Mouse (Mus musculus): ENCODE measurements around the gene Trp53bp2. TPM values are rescaled to one million over a fixed set of nuclear protein-coding genes. Genes with fewer than 3 reads are reported as not detected.
A peak's percentile ranks its signal among the peaks of the same experiment; 100 is the strongest.

Gene Trp53bp2
- polyA plus RNA-seq, 1 experiment from 2014 or later: 27.2 TPM

DNA sequence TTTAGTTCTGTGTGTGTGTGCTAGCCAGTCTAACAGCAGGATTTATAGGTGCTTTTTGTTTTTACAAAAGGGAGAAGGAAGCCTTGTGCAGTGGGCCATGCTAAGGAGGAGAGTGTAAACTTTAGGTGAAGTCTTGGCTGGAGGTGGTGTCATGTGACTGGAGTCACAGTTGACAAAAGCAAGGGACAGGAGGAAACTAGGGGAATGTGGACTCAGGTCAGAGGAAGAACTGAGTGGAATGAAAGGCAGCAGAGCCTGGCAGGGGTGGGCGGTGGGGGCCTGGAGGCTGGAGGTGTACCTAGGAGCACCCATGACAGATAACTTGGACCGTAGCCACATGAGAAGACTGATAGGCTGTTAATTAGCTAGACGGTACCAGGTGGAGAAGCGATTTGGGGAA lies 56.3 kb downstream of the Trp53bp2 start:
- 0 out of 2 replicates have a peak, but pooled peaks have one; percentile 21 for ATAC-seq

GRCm38 (mm10) chr1:182465978-182466377 lies 57.0 kb downstream of the Trp53bp2 start:
- H3K9me3 ChIP-seq (ENCODE audit: control insufficient read depth, low read length): no peaks in the 10 kb centered on the region
- no peak overlapping the region for H3K4me3 ChIP-seq (replicated peaks; ENCODE audit: low read length)
- H3K27ac ChIP-seq (ENCODE audit: low read length): no peak overlapping the region
- peaks cover 13% of the 10 kb centered on the region for H3K4me1 ChIP-seq (replicated peaks; ENCODE audit: control insufficient read depth, insufficient read depth, low read length)
- 98% methylated on average over 4 of the region's 4 CpGs for WGBS
- peak; percentile 52 for ATAC-seq
- H3K36me3 ChIP-seq (ENCODE audit: control insufficient read depth, insufficient read depth): peaks cover 27% of the 10 kb centered on the region
- no peak overlapping the region for H3K9ac ChIP-seq (replicated peaks; ENCODE audit: low read depth, low read length)
- no peaks in the 10 kb centered on the region for H3K27me3 ChIP-seq (replicated peaks; ENCODE audit: control insufficient read depth, insufficient read depth, low read length)
- H3K4me2 ChIP-seq (ENCODE audit: low read length): no peak overlapping the region

More for the DNA sequence above, 56.3 kb downstream of the Trp53bp2 start:
- Histone ChIP-seq H3K27me3 (replicated peaks; ENCODE audit: control insufficient read depth, insufficient read depth, low read length) (no peaks in the 10 kb centered on the region), H3K9ac (replicated peaks; ENCODE audit: low read depth, low read length) (no peak overlapping the region), H3K4me3 (replicated peaks; ENCODE audit: low read length) (no peak overlapping the region), H3K36me3 (ENCODE audit: control insufficient read depth, insufficient read depth) (peaks cover 27% of the 10 kb centered on the region), H3K4me2 (ENCODE audit: low read length) (no peak overlapping the region), H3K27ac (ENCODE audit: low read length) (no peak overlapping the region), H3K4me1 (replicated peaks; ENCODE audit: control insufficient read depth, insufficient read depth, low read length) (peaks cover 16% of the 10 kb centered on the region), H3K9me3 (ENCODE audit: control insufficient read depth, low read length) (no peaks in the 10 kb centered on the region)
- 61% methylated on average over 4 of the region's 4 CpGs for WGBS

- H3K36me3 ChIP-seq (ENCODE audit: control insufficient read depth, insufficient read depth): peaks cover 28% of the 10 kb centered on the region
- ATAC-seq: no peak
- 88% methylated on average over 5 of the region's 5 CpGs for WGBS
- H3K9me3 ChIP-seq (ENCODE audit: control insufficient read depth, low read length): no peaks in the 10 kb centered on the region
- no peak overlapping the region for H3K9ac ChIP-seq (replicated peaks; ENCODE audit: low read depth, low read length)
- H3K27ac ChIP-seq (ENCODE audit: low read length): no peak overlapping the region
- no peak overlapping the region for H3K4me2 ChIP-seq (ENCODE audit: low read length)
- no peak overlapping the region for H3K4me3 ChIP-seq (replicated peaks; ENCODE audit: low read length)
- H3K4me1 ChIP-seq (replicated peaks; ENCODE audit: control insufficient read depth, insufficient read depth, low read length): no peaks in the 10 kb centered on the region
- H3K27me3 ChIP-seq (replicated peaks; ENCODE audit: control insufficient read depth, insufficient read depth, low read length): no peaks in the 10 kb centered on the region
Measured at GRCm38 (mm10) chr1:182475005-182475796, 66.2 kb downstream of the Trp53bp2 start.

DNA sequence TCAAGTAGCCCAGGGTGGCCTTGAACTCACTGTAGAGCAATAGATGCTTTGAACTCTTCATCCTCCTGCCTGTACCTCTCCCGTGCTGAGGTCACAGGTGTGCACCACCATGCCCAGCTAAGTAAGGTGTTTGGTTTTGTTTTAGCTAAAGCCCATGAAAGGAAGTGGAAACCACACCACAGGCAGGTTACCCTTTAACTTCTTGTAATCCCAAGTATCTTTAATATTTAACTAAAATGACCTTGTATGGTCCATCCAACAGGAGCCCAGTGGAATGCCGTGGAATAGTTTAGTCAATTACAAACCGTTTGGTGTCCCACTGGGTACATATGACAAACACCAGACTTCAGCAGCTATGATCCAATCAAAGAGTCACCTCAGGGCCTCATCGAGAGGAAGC lies 70.0 kb downstream of the Trp53bp2 start:
- peaks cover 15% of the 10 kb centered on the region for H3K36me3 ChIP-seq (ENCODE audit: control insufficient read depth, insufficient read depth)
- no peak overlapping the region for H3K4me2 ChIP-seq (ENCODE audit: low read length)
- whole genome bisulfite sequencing: 89% methylated on average over 4 of the region's 4 CpGs
- ATAC-seq: no peak
- no peak overlapping the region for H3K27ac ChIP-seq (ENCODE audit: low read length)
- no peaks in the 10 kb centered on the region for H3K27me3 ChIP-seq (replicated peaks; ENCODE audit: control insufficient read depth, insufficient read depth, low read length)
- no peak overlapping the region for H3K4me3 ChIP-seq (replicated peaks; ENCODE audit: low read length)
- H3K4me1 ChIP-seq (replicated peaks; ENCODE audit: control insufficient read depth, insufficient read depth, low read length): no peaks in the 10 kb centered on the region
- H3K9ac ChIP-seq (replicated peaks; ENCODE audit: low read depth, low read length): no peak overlapping the region
- no peaks in the 10 kb centered on the region for H3K9me3 ChIP-seq (ENCODE audit: control insufficient read depth, low read length)

DNA sequence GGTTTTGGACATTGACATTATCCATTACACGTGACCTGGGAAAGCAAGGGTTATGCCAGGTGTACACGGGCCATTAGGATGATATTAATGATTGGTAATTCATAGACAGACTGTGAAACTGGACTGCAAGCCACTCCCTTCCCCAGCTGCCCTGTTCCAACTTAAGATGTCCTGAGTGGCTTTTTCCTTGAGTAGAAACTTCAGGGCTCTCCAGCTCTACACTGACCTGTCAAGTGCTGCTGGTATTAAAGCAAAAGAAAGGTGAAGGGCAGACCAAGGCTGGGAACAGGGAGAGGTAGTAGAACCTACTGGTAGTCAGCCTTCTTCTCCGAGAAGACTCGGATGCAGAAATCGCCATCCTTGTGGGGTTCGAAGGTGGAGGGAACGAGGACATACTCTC lies 72.2 kb downstream of the Trp53bp2 start:
- H3K36me3 ChIP-seq (ENCODE audit: control insufficient read depth, insufficient read depth): peaks cover 15% of the 10 kb centered on the region
- no peak overlapping the region for H3K4me3 ChIP-seq (replicated peaks; ENCODE audit: low read length)
- H3K9ac ChIP-seq (replicated peaks; ENCODE audit: low read depth, low read length): no peak overlapping the region
- H3K27ac ChIP-seq (ENCODE audit: low read length): no peak overlapping the region
- ATAC-seq: no peak
- H3K9me3 ChIP-seq (ENCODE audit: control insufficient read depth, low read length): no peaks in the 10 kb centered on the region
- no peaks in the 10 kb centered on the region for H3K4me1 ChIP-seq (replicated peaks; ENCODE audit: control insufficient read depth, insufficient read depth, low read length)
- H3K4me2 ChIP-seq (ENCODE audit: low read length): no peak overlapping the region
- H3K27me3 ChIP-seq (replicated peaks; ENCODE audit: control insufficient read depth, insufficient read depth, low read length): no peaks in the 10 kb centered on the region
- WGBS: 94% methylated on average over 7 of the region's 7 CpGs

DNA sequence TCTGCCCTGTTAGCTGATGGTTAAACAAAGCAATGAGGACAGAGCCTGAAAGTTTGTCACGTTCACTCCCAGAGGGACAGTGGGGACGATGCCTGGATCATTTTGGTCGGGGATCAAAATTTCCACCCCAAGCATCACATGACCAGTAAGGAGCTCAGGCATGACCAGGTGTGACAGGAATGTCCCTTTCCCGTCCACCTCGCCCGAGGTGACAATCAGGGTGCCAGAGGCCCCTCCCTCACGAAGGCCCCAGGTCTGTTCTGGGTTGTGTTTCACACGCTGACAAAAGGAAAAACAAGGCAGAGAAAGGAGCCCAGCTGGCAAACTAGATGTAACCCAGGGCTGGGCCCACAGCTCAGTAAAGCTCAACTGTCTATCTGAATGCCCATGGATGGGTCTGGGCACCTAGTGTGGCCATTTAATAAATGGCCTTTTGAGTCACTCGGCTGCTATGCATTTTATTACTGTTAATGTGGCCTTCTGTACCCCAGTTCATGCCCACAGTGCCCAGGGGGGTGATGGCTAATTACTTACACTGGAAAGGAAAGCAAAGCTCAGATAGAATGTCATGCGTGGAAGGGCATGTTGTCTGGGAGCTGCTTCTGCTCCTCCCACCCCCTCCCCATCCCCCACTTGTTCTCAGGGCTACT lies 72.8 kb downstream of the Trp53bp2 start:
- peaks cover 14% of the 10 kb centered on the region for H3K36me3 ChIP-seq (ENCODE audit: control insufficient read depth, insufficient read depth)
- no peak overlapping the region for H3K4me3 ChIP-seq (replicated peaks; ENCODE audit: low read length)
- no peak overlapping the region for H3K4me2 ChIP-seq (ENCODE audit: low read length)
- 91% methylated on average over 10 of the region's 10 CpGs for WGBS
- no peaks in the 10 kb centered on the region for H3K27me3 ChIP-seq (replicated peaks; ENCODE audit: control insufficient read depth, insufficient read depth, low read length)
- ATAC-seq: no peak
- no peaks in the 10 kb centered on the region for H3K4me1 ChIP-seq (replicated peaks; ENCODE audit: control insufficient read depth, insufficient read depth, low read length)
- no peaks in the 10 kb centered on the region for H3K9me3 ChIP-seq (ENCODE audit: control insufficient read depth, low read length)
- H3K27ac ChIP-seq (ENCODE audit: low read length): no peak overlapping the region
- no peak overlapping the region for H3K9ac ChIP-seq (replicated peaks; ENCODE audit: low read depth, low read length)

DNA sequence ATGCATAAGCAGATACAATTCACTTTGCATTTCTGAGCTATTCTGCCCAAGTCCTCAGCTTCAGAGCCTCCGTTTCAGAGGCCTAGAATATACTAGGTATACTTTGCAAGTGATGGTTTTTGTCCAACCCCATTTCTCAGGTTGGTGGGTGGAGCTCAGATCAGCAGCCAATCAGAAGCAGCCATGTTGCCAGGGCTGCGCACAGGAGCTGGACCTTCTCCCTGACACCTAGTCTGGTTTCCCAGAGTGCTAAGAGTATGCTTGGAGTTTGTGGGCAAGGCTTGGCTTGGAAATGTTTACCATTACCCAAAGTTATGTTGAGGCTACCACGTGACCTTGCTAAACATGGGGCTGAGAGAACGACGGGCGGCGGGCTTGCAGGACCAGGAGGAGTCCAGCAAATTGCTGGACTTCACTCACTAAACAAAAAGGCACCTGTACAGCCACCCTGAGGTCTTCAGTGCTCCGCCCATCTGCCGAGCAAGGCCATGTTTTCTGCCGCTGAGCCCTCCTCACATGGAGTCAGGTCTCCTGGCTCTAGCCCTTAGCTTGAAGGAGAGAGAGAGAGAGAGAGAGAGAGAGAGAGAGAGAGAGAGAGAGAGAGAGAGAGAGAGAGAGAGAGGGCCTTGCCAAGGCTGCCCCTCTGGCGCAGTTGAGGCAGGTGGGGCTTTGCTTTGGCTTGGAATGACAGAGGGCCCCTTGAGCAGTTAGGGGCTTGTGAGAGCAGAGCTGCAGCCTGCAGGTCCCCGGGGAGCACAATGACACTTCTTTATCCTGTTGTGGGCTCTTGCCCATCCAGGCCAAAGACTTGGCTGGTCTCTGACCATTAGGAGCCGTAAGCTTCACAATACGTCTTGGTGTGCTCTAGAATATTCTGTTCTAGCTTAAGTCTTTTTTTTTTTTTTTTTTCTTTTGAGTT lies 74.3 kb downstream of the Trp53bp2 start:
- no peak overlapping the region for H3K27ac ChIP-seq (ENCODE audit: low read length)
- 91% methylated on average over 14 of the region's 14 CpGs for WGBS

GRCm38 (mm10) chr1:182483910-182484274 lies 74.9 kb downstream of the Trp53bp2 start:
- Histone ChIP-seq H3K4me2 (ENCODE audit: low read length) (no peak overlapping the region), H3K9me3 (ENCODE audit: control insufficient read depth, low read length) (no peaks in the 10 kb centered on the region), H3K4me1 (replicated peaks; ENCODE audit: control insufficient read depth, insufficient read depth, low read length) (no peaks in the 10 kb centered on the region), H3K4me3 (replicated peaks; ENCODE audit: low read length) (no peak overlapping the region), H3K36me3 (ENCODE audit: control insufficient read depth, insufficient read depth) (peaks cover 5% of the 10 kb centered on the region), H3K9ac (replicated peaks; ENCODE audit: low read depth, low read length) (no peak overlapping the region), H3K27me3 (replicated peaks; ENCODE audit: control insufficient read depth, insufficient read depth, low read length) (no peaks in the 10 kb centered on the region), H3K27ac (ENCODE audit: low read length) (no peak overlapping the region)
- ATAC-seq: no peak
- 94% methylated on average over 12 of the region's 12 CpGs for WGBS

More for the DNA sequence above, 74.3 kb downstream of the Trp53bp2 start:
- no peak for ATAC-seq
- Histone ChIP-seq H3K36me3 (ENCODE audit: control insufficient read depth, insufficient read depth) (peaks cover 5% of the 10 kb centered on the region), H3K9me3 (ENCODE audit: control insufficient read depth, low read length) (no peaks in the 10 kb centered on the region), H3K4me3 (replicated peaks; ENCODE audit: low read length) (no peak overlapping the region), H3K27me3 (replicated peaks; ENCODE audit: control insufficient read depth, insufficient read depth, low read length) (no peaks in the 10 kb centered on the region), H3K4me1 (replicated peaks; ENCODE audit: control insufficient read depth, insufficient read depth, low read length) (no peaks in the 10 kb centered on the region), H3K4me2 (ENCODE audit: low read length) (no peak overlapping the region), H3K9ac (replicated peaks; ENCODE audit: low read depth, low read length) (no peak overlapping the region)

DNA sequence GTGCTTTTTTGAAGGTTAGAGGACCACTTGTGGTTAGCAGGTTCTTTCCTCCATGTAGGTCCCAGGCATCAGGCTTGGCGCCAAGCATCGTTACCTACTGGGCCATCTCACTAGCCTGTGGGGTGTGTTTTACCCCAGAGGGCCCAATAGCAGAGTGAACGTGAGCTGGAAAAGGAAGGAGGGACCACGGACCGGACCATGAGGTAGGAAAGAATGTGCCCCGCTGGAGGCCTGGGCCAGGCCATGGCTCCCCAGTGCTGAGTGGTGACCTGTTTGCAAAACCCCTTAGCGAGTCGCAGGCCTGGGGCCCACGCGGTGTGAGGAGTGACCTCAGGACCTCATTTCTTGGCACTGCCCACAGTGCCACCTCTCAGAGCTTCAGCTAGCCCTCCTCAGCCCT lies 79.5 kb downstream of the Trp53bp2 start:
- Histone ChIP-seq H3K27ac (ENCODE audit: low read length) (no peak overlapping the region), H3K27me3 (replicated peaks; ENCODE audit: control insufficient read depth, insufficient read depth, low read length) (no peaks in the 10 kb centered on the region), H3K36me3 (ENCODE audit: control insufficient read depth, insufficient read depth) (peaks cover 5% of the 10 kb centered on the region), H3K4me3 (replicated peaks; ENCODE audit: low read length) (no peak overlapping the region), H3K9ac (replicated peaks; ENCODE audit: low read depth, low read length) (no peak overlapping the region), H3K4me1 (replicated peaks; ENCODE audit: control insufficient read depth, insufficient read depth, low read length) (peaks cover 2% of the 10 kb centered on the region; the same call in 1 of the 2 replicates), H3K9me3 (ENCODE audit: control insufficient read depth, low read length) (no peaks in the 10 kb centered on the region), H3K4me2 (ENCODE audit: low read length) (no peak overlapping the region)
- 92% methylated on average over 10 of the region's 10 CpGs for WGBS
- no peak for ATAC-seq

Measured in forebrain, embryonic 16.5 days (tissue).